In genomic region chr15:102116753-102117415, GRCm38 (mm10) we compare ENCODE assay signal across 10 mouse cellular contexts. TPM values are rescaled to one million over a fixed set of nuclear protein-coding genes. Genes with fewer than 3 reads are reported as not detected.
DNase-seq lines count a peak whose midpoint lies in the region; ATAC-seq lines count a peak whose summit lies in the region.
"Had no signal": no experiment of that assay in that cellular context is flagged by ENCODE, and none has a peak within 500 bp of the region (broad histone marks: within the 10 kb centered on the region; RNA-seq: fewer than 3 reads in every experiment).

No protein-coding gene starts in this region.

- peak overlapping the region; percentile 37; the same call in 1 of the 2 replicates for H3K9ac ChIP-seq in embryonic facial prominence, embryonic 13.5 days

- intact Hi-C loops in left cerebral cortex, postnatal 25 days (cut with DNase I) = no loop called here

- H3K9me3 ChIP-seq in embryonic facial prominence, embryonic 13.5 days = no peaks in the 10 kb centered on the region
- no peaks in the 10 kb centered on the region for H3K9me3 ChIP-seq in embryonic facial prominence, embryonic 10.5 days
- H3K9me3 ChIP-seq in limb, embryonic 10.5 days (replicated peaks) = no peaks in the 10 kb centered on the region
- H3K9me3 ChIP-seq: megakaryocyte, embryonic 14.5 days had no signal

- H3K4me3 ChIP-seq in embryonic facial prominence, embryonic 13.5 days = no peak overlapping the region
- H3K4me3 ChIP-seq in embryonic facial prominence, embryonic 10.5 days = no peak overlapping the region
- no peak overlapping the region for H3K4me3 ChIP-seq in limb, embryonic 10.5 days
- H3K4me3 ChIP-seq: left cerebral cortex, adult 2 months; megakaryocyte, embryonic 14.5 days had no signal

- H3K4me2 ChIP-seq in embryonic facial prominence, embryonic 13.5 days = no peak overlapping the region

- H3K36me3 ChIP-seq in embryonic facial prominence, embryonic 13.5 days = peaks cover 97% of the 10 kb centered on the region
- peaks cover 100% of the 10 kb centered on the region for H3K36me3 ChIP-seq in embryonic facial prominence, embryonic 10.5 days (replicated peaks)
- H3K36me3 ChIP-seq in limb, embryonic 10.5 days = peaks cover 99% of the 10 kb centered on the region

- H3K27me3 ChIP-seq in embryonic facial prominence, embryonic 13.5 days = no peaks in the 10 kb centered on the region
- no peaks in the 10 kb centered on the region for H3K27me3 ChIP-seq in embryonic facial prominence, embryonic 10.5 days (replicated peaks; ENCODE audit: low read depth, poor library complexity, severe bottlenecking)
- H3K27me3 ChIP-seq in limb, embryonic 10.5 days (ENCODE audit: low read depth, poor library complexity, severe bottlenecking) = no peaks in the 10 kb centered on the region

- WGBS in embryonic facial prominence, embryonic 13.5 days = 66% methylated on average over 11 of the region's 11 CpGs
- 82% methylated on average over 11 of the region's 11 CpGs for WGBS in embryonic facial prominence, embryonic 10.5 days
- 85% methylated on average over 11 of the region's 11 CpGs for WGBS in limb, embryonic 10.5 days

- DNase-seq in embryonic facial prominence, embryonic 10.5 days (ENCODE audit: low spot score) = no peak
- DNase-seq in kidney, postnatal 10 days = peak; percentile 23
- no peak for DNase-seq in kidney, postnatal 14 days
- DNase-seq in cerebellum, adult 9-11 months = peak; percentile 43
- DNase-seq in limb, embryonic 10.5 days (ENCODE audit: low spot score) = no peak
- no peak for DNase-seq in left cerebral cortex, postnatal 25 days (ENCODE audit: low spot score in 2 of 2)

- 0 out of 2 replicates have a peak, but pooled peaks have one; percentile 7 for ATAC-seq in embryonic facial prominence, embryonic 13.5 days (ENCODE audit: insufficient number of reproducible peaks, insufficient read depth, low FRiP score, low TSS enrichment, low read depth)
- no peak for ATAC-seq in monocyte, adult 5-6 weeks (replicated peaks; ENCODE audit: insufficient number of reproducible peaks, low FRiP score, low TSS enrichment, poor library complexity, severe bottlenecking)

- peak overlapping the region; percentile 30; the same call in 1 of the 2 replicates for H3K27ac ChIP-seq in embryonic facial prominence, embryonic 13.5 days
- H3K27ac ChIP-seq in embryonic facial prominence, embryonic 10.5 days (replicated peaks) = no peak overlapping the region
- H3K27ac ChIP-seq in limb, embryonic 10.5 days = peak overlapping the region; percentile 33
- H3K27ac ChIP-seq: left cerebral cortex, adult 2 months had no signal

- H3K4me1 ChIP-seq in embryonic facial prominence, embryonic 13.5 days = peaks cover 33% of the 10 kb centered on the region
- H3K4me1 ChIP-seq in embryonic facial prominence, embryonic 10.5 days = peaks cover 24% of the 10 kb centered on the region
- H3K4me1 ChIP-seq in limb, embryonic 10.5 days = peaks cover 13% of the 10 kb centered on the region

RNA-seq across cellular contexts. Expression of gene Tns2, which starts 16.7 kb away (rescaled TPM):
- 40.1 and 49.3 TPM in 2 replicates for polyA plus RNA-seq in embryonic facial prominence, embryonic 13.5 days (2015; fragmentation: Nextera tagmentation; extraction: Ambion mirVana)
- 12.3 and 14.9 TPM in 2 replicates for polyA plus RNA-seq in embryonic facial prominence, embryonic 10.5 days (2016; fragmentation: Nextera tagmentation; extraction: Ambion mirVana)
- 13.0 and 18.6 TPM in 2 replicates for polyA plus RNA-seq in limb, embryonic 10.5 days (2016; fragmentation: Nextera tagmentation; extraction: Ambion mirVana)
- total RNA-seq in left cerebral cortex, postnatal 25 days (2021) = 10 to 100 TPM; 11.8 to 19.1 TPM
- 5.7 TPM in 1 of 3 replicates, not detected in the others for total RNA-seq in monocyte, adult 5-6 weeks (2017)

RNA-seq across cellular contexts. Expression of gene Spryd3, which starts 19.1 kb away (rescaled TPM):
- polyA plus RNA-seq in embryonic facial prominence, embryonic 13.5 days (2015; fragmentation: Nextera tagmentation; extraction: Ambion mirVana) = 20.4 and 21.6 TPM in 2 replicates
- polyA plus RNA-seq in embryonic facial prominence, embryonic 10.5 days (2016; fragmentation: Nextera tagmentation; extraction: Ambion mirVana) = 12.7 and 13.2 TPM in 2 replicates
- 12.6 and 14.6 TPM in 2 replicates for polyA plus RNA-seq in limb, embryonic 10.5 days (2016; fragmentation: Nextera tagmentation; extraction: Ambion mirVana)
- total RNA-seq in left cerebral cortex, postnatal 25 days (2021) = 100 to 1,000 TPM; 142 to 146 TPM
- total RNA-seq in monocyte, adult 5-6 weeks (2017) = 49.3 to 56.3 TPM (median 49.3 TPM) in 3 replicates

RNA-seq across cellular contexts. Expression of gene Igfbp6, which starts 27.3 kb away (rescaled TPM):
- 1.1 and 1.9 TPM in 2 replicates for polyA plus RNA-seq in embryonic facial prominence, embryonic 13.5 days (2015; fragmentation: Nextera tagmentation; extraction: Ambion mirVana)
- polyA plus RNA-seq in embryonic facial prominence, embryonic 10.5 days (2016; fragmentation: Nextera tagmentation; extraction: Ambion mirVana) = 0.26 and 0.36 TPM in 2 replicates
- 0.23 and 0.46 TPM in 2 replicates for polyA plus RNA-seq in limb, embryonic 10.5 days (2016; fragmentation: Nextera tagmentation; extraction: Ambion mirVana)
- total RNA-seq in left cerebral cortex, postnatal 25 days (2021) = 10 to 100 TPM; 36.5 to 43.1 TPM
- total RNA-seq in monocyte, adult 5-6 weeks (2017) = 0.38 to 1.4 TPM (median 0.68 TPM) in 3 replicates

RNA-seq across cellular contexts. Expression of gene Soat2, which starts 33.4 kb away (rescaled TPM):
- 0.88 TPM in 1 of 2 replicates, not detected in the other for polyA plus RNA-seq in embryonic facial prominence, embryonic 13.5 days (2015; fragmentation: Nextera tagmentation; extraction: Ambion mirVana)
- 0.09 and 0.18 TPM in 2 replicates for polyA plus RNA-seq in embryonic facial prominence, embryonic 10.5 days (2016; fragmentation: Nextera tagmentation; extraction: Ambion mirVana)
- 0.06 and 0.24 TPM in 2 replicates for polyA plus RNA-seq in limb, embryonic 10.5 days (2016; fragmentation: Nextera tagmentation; extraction: Ambion mirVana)
- under 1 TPM in 1 of 2 experiments, not detected in 1; 0.14 TPM for total RNA-seq in left cerebral cortex, postnatal 25 days (2021)
- total RNA-seq in monocyte, adult 5-6 weeks (2017) = 6.2 to 25.0 TPM (median 10.2 TPM) in 3 replicates

RNA-seq across cellular contexts. Expression of gene Eif4b, which starts 43.3 kb away (rescaled TPM):
- 120 and 129 TPM in 2 replicates for polyA plus RNA-seq in embryonic facial prominence, embryonic 13.5 days (2015; fragmentation: Nextera tagmentation; extraction: Ambion mirVana)
- 133 and 136 TPM in 2 replicates for polyA plus RNA-seq in embryonic facial prominence, embryonic 10.5 days (2016; fragmentation: Nextera tagmentation; extraction: Ambion mirVana)
- polyA plus RNA-seq in limb, embryonic 10.5 days (2016; fragmentation: Nextera tagmentation; extraction: Ambion mirVana) = 133 and 140 TPM in 2 replicates
- 100 to 1,000 TPM; 157 to 161 TPM for total RNA-seq in left cerebral cortex, postnatal 25 days (2021)
- 248 to 278 TPM (median 251 TPM) in 3 replicates for total RNA-seq in monocyte, adult 5-6 weeks (2017)

Comparison
In these comparisons a context has a peak if more than half of its experiments do, and no peak if none do; other contexts are left out.
1. DNase-seq: peak in kidney, postnatal 10 days (single experiment) and cerebellum, adult 9-11 months (single experiment); none in embryonic facial prominence, embryonic 10.5 days (single experiment), kidney, postnatal 14 days (single experiment), limb, embryonic 10.5 days (single experiment) and left cerebral cortex, postnatal 25 days (0 of 2).